Mouse (Mus musculus) myocyte (in vitro differentiated cells): ENCODE results near the gene March7.

Experiments
- CEBPB ChIP-seq: IDR thresholded peaks from 2 replicates; pipeline ENCODE4 v1.6.1; 2011; ENCODE audit warnings: mild to moderate bottlenecking, moderate library complexity; ENCODE audit not compliant: poor library complexity, insufficient read depth, severe bottlenecking
- MAX ChIP-seq: IDR thresholded peaks from one replicate; pipeline ENCODE4 v1.6.1; 2011; ENCODE audit warnings: low read depth, mild to moderate bottlenecking, control low read depth
- MYOG ChIP-seq, 3 experiments: IDR thresholded peaks; one replicate each; pipeline ENCODE4 v1.6.1; 2011; ENCODE audit warnings: control low read depth in 2 of 3, low read depth in 2 of 3, mild to moderate bottlenecking in 2 of 3; ENCODE audit not compliant: insufficient read length in 2 of 3, control insufficient read depth in 1 of 3, insufficient read depth in 1 of 3
- POLR2A ChIP-seq: IDR thresholded peaks from one replicate; pipeline ENCODE4 v1.6.1; 2011; ENCODE audit warnings: low read depth, mild to moderate bottlenecking, control low read depth, moderate library complexity; ENCODE audit not compliant: insufficient read length
- TCF12 ChIP-seq: IDR thresholded peaks from one replicate; pipeline ENCODE4 v1.6.1; 2011; ENCODE audit warnings: mild to moderate bottlenecking, control low read depth; ENCODE audit not compliant: poor library complexity, insufficient read depth, severe bottlenecking
- TCF3 ChIP-seq: IDR thresholded peaks from one replicate; pipeline ENCODE4 v1.6.1; 2011; ENCODE audit warnings: low read depth, control low read depth; ENCODE audit not compliant: insufficient read length
- USF1 ChIP-seq: IDR thresholded peaks from one replicate; pipeline ENCODE4 v1.6.1; 2011; ENCODE audit warnings: low read depth, mild to moderate bottlenecking, control low read depth, moderate library complexity

GRCm38 (mm10) chr2:60165679-60166078 lies 44.0 kb upstream of the March7 start:
- TF ChIP-seq POLR2A (no peak), MAX (no peak), TCF12 (no peak), USF1 (no peak), MYOG (IDR thresholded peaks at IDR 0.05; ENCODE audit: control insufficient read depth in 1 of 3, insufficient read depth in 1 of 3, insufficient read length in 2 of 3, low read depth in 2 of 3) (no peak), TCF3 (no peak), CEBPB (no peak)
